Mouse (Mus musculus): ENCODE results near the gene Gm527. TPM values are rescaled to one million over a fixed set of nuclear protein-coding genes. Genes with fewer than 3 reads are reported as not detected.

Gm527 gene
- polyA plus RNA-seq (2014; fragmentation: Nextera tagmentation; extraction: Ambion mirVana), result 2.8 and 3.2 TPM in 2 replicates

DNA sequence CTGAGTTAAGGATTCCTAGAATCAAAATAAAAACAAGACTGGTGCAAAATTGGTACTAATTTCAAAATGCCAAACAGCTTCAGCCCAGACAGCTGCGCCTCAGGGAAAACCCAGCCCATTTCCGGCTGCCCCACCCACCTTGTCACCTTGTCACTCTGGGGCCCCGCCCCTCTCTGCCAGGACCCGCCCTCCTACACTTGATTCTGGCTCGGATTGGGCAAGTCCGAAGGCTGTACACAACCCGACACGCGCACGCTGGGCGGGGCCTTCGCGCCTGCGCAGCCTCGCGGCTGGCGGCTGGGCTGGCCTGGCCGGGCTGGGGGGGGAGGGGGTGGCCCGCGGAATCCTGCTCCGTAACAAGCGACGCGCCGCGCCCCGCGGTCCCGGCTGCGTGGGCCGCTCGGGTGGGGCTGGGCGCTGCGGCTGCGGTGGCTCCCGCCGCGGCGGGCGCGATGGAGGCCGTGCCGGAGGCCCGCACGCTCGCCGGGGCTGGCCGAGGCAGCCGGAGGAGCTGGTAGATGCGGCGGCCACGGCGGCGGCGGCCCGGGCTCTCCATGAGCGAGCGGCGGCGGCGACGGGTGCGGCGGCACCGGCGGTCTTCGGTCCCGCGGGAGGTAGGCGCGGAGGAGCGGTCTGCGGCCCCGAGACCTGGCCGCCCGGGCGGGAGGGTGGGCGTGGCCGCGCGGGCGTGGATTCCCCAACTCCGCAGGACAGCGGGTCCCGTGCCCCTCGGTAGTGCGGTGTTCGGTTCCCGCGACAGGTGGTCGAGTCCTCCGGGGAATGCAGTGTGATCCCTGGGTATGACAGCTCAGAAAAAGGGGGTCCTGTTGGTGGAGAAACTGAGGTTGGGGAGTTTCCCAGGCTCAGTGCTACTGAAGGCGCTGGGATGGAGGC lies at the start of gene Gm527:
TSS of gene Gm527 (plus strand) at position 329 of the 894 bp plus-strand sequence.
- H3K4me2 ChIP-seq (ENCODE audit: low read depth, low read length), result peak within 1 kb of the TSS; percentile 78
- H3K36me3 ChIP-seq (replicated peaks; ENCODE audit: control insufficient read depth, insufficient read depth, low read depth, low read length), result no peaks in the 10 kb centered on the region
- peak; percentile 96 for DNase-seq (ENCODE audit: low spot score)
- peak within 1 kb of the TSS; percentile 74 for H3K4me3 ChIP-seq (ENCODE audit: low read depth, low read length)
- H3K9me3 ChIP-seq (replicated peaks; ENCODE audit: control insufficient read depth, low read length), result no peaks in the 10 kb centered on the region
- peak; percentile 100 for ATAC-seq (replicated peaks; ENCODE audit: insufficient number of reproducible peaks, low FRiP score, low TSS enrichment, low read depth)
- under 1% methylated on average over 75 of the region's 93 CpGs for WGBS
- no peaks in the 10 kb centered on the region for H3K27me3 ChIP-seq (ENCODE audit: control insufficient read depth, insufficient read depth, low read length)
- no peaks in the 10 kb centered on the region for H3K4me1 ChIP-seq (ENCODE audit: control insufficient read depth, insufficient read depth, low read length)
- H3K9ac ChIP-seq (replicated peaks; ENCODE audit: low read length), result peak within 1 kb of the TSS; percentile 68
- H3K27ac ChIP-seq (replicated peaks; ENCODE audit: low read depth, low read length), result peak within 1 kb of the TSS; percentile 35; the same call in 1 of the 2 replicates

GRCm38 (mm10) chr12:64871103-64871502 lies 46.6 kb upstream of the Gm527 start:
- ATAC-seq (replicated peaks; ENCODE audit: insufficient number of reproducible peaks, low FRiP score, low TSS enrichment, low read depth) (no peak), DNase-seq (ENCODE audit: low spot score) (no peak)
- Histone ChIP-seq H3K9ac (replicated peaks; ENCODE audit: low read length) (no peak overlapping the region), H3K27me3 (ENCODE audit: control insufficient read depth, insufficient read depth, low read length) (no peaks in the 10 kb centered on the region), H3K4me3 (ENCODE audit: low read depth, low read length) (no peak overlapping the region), H3K4me1 (ENCODE audit: control insufficient read depth, insufficient read depth, low read length) (no peaks in the 10 kb centered on the region), H3K4me2 (ENCODE audit: low read depth, low read length) (no peak overlapping the region), H3K9me3 (replicated peaks; ENCODE audit: control insufficient read depth, low read length) (no peaks in the 10 kb centered on the region), H3K36me3 (replicated peaks; ENCODE audit: control insufficient read depth, insufficient read depth, low read depth, low read length) (no peaks in the 10 kb centered on the region), H3K27ac (replicated peaks; ENCODE audit: low read depth, low read length) (no peak overlapping the region)
- WGBS, result 50% methylated on average over 4 of the region's 4 CpGs

GRCm38 (mm10) chr12:64897060-64897730 lies 20.5 kb upstream of the Gm527 start:
- H3K36me3 ChIP-seq (replicated peaks; ENCODE audit: control insufficient read depth, insufficient read depth, low read depth, low read length), result no peaks in the 10 kb centered on the region
- no peaks in the 10 kb centered on the region for H3K27me3 ChIP-seq (ENCODE audit: control insufficient read depth, insufficient read depth, low read length)
- 43% methylated on average over 4 of the region's 4 CpGs for WGBS
- H3K4me1 ChIP-seq (ENCODE audit: control insufficient read depth, insufficient read depth, low read length), result no peaks in the 10 kb centered on the region
- no peaks in the 10 kb centered on the region for H3K9me3 ChIP-seq (replicated peaks; ENCODE audit: control insufficient read depth, low read length)
- no peak for ATAC-seq (replicated peaks; ENCODE audit: insufficient number of reproducible peaks, low FRiP score, low TSS enrichment, low read depth)
- H3K27ac ChIP-seq (replicated peaks; ENCODE audit: low read depth, low read length), result no peak overlapping the region
- DNase-seq (ENCODE audit: low spot score), result peak; percentile 75
- H3K4me3 ChIP-seq (ENCODE audit: low read depth, low read length), result no peak overlapping the region
- no peak overlapping the region for H3K4me2 ChIP-seq (ENCODE audit: low read depth, low read length)
- no peak overlapping the region for H3K9ac ChIP-seq (replicated peaks; ENCODE audit: low read length)

DNA sequence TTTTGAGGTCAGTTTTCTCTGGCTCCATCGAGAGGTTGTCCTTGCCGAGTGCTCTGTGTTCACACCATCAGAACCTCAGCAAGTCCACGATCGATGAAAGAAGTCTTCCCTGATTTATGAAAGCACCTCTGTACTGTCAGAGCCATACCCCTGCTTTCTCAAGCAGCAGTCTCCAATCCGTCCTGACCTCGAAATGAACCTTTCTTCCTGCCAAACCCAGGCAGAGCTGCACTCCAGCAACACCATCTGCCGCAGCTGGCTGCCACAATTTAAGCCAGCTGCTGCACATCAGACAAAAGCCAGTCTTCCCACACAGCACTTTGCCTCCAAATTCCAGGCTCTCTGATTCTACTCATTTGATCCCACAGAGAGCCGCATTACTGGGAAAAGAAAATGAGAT lies 15.2 kb upstream of the Gm527 start:
- ATAC-seq (replicated peaks; ENCODE audit: insufficient number of reproducible peaks, low FRiP score, low TSS enrichment, low read depth) (peak; percentile 89), DNase-seq (ENCODE audit: low spot score) (peak; percentile 84)
- Histone ChIP-seq H3K9me3 (replicated peaks; ENCODE audit: control insufficient read depth, low read length) (no peaks in the 10 kb centered on the region), H3K4me2 (ENCODE audit: low read depth, low read length) (no peak overlapping the region), H3K4me1 (ENCODE audit: control insufficient read depth, insufficient read depth, low read length) (no peaks in the 10 kb centered on the region), H3K4me3 (ENCODE audit: low read depth, low read length) (no peak overlapping the region), H3K27ac (replicated peaks; ENCODE audit: low read depth, low read length) (no peak overlapping the region), H3K27me3 (ENCODE audit: control insufficient read depth, insufficient read depth, low read length) (no peaks in the 10 kb centered on the region), H3K36me3 (replicated peaks; ENCODE audit: control insufficient read depth, insufficient read depth, low read depth, low read length) (no peaks in the 10 kb centered on the region), H3K9ac (replicated peaks; ENCODE audit: low read length) (no peak overlapping the region)
- WGBS, result 19% methylated on average over 8 of the region's 8 CpGs

- Histone ChIP-seq H3K4me1 (ENCODE audit: control insufficient read depth, insufficient read depth, low read length) (no peaks in the 10 kb centered on the region), H3K9me3 (replicated peaks; ENCODE audit: control insufficient read depth, low read length) (no peaks in the 10 kb centered on the region), H3K4me3 (ENCODE audit: low read depth, low read length) (no peak overlapping the region), H3K27ac (replicated peaks; ENCODE audit: low read depth, low read length) (no peak overlapping the region), H3K4me2 (ENCODE audit: low read depth, low read length) (no peak overlapping the region), H3K36me3 (replicated peaks; ENCODE audit: control insufficient read depth, insufficient read depth, low read depth, low read length) (no peaks in the 10 kb centered on the region), H3K27me3 (ENCODE audit: control insufficient read depth, insufficient read depth, low read length) (no peaks in the 10 kb centered on the region), H3K9ac (replicated peaks; ENCODE audit: low read length) (no peak overlapping the region)
- no peak for DNase-seq (ENCODE audit: low spot score)
- WGBS, result 44% methylated on average over 8 of the region's 8 CpGs
- no peak for ATAC-seq (replicated peaks; ENCODE audit: insufficient number of reproducible peaks, low FRiP score, low TSS enrichment, low read depth)
These were observed 14.5 kb upstream of the Gm527 start for GRCm38 (mm10) chr12:64903186-64903585.

DNA sequence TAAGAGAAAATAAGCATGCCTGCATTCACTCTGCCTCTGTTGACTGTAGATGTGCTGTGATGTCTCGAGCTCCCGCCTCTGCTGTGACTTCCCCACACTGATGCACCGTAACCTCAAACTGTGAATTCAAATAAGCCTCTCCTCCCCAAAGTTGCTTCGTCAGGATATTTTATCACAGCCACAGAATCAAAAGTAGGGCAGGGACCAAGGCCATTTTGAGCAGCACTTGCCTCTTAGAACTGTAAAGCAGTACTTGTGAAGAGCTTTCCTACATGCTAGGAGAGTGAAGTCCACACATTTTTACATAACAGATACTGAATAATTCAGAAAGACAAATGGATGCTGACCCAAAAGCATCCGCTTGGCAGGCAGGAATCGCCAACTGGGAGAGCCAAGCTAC lies 4.7 kb upstream of the Gm527 start:
- H3K9me3 ChIP-seq (replicated peaks; ENCODE audit: control insufficient read depth, low read length), result no peaks in the 10 kb centered on the region
- no peaks in the 10 kb centered on the region for H3K27me3 ChIP-seq (ENCODE audit: control insufficient read depth, insufficient read depth, low read length)

DNA sequence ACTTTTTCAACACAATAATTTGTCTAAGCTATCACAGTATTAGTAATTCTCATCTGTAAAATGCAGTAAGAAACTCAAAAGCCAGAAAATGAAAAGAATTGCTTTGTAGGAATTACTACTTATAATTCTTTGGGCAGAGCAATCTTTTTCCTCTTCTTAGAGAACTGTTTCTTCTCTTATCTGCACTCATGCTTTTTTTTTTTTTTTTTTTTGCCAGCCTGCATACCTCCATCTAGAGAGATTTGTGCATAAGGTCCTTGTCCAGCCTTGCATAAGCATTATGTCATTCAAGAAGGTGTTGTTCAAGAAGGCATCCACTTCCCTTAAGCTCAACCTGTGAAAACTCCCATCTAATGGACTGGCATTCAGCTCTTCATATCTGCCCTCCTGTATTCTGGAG lies 971 bp upstream of the Gm527 start:
- H3K36me3 ChIP-seq (replicated peaks; ENCODE audit: control insufficient read depth, insufficient read depth, low read depth, low read length), result no peaks in the 10 kb centered on the region
- no peak overlapping the region for H3K4me2 ChIP-seq (ENCODE audit: low read depth, low read length)
- H3K9me3 ChIP-seq (replicated peaks; ENCODE audit: control insufficient read depth, low read length), result no peaks in the 10 kb centered on the region
- ATAC-seq (replicated peaks; ENCODE audit: insufficient number of reproducible peaks, low FRiP score, low TSS enrichment, low read depth) (no peak), DNase-seq (ENCODE audit: low spot score) (no peak)
- H3K4me1 ChIP-seq (ENCODE audit: control insufficient read depth, insufficient read depth, low read length), result no peaks in the 10 kb centered on the region
- no peak overlapping the region for H3K9ac ChIP-seq (replicated peaks; ENCODE audit: low read length)
- H3K4me3 ChIP-seq (ENCODE audit: low read depth, low read length), result no peak overlapping the region
- H3K27ac ChIP-seq (replicated peaks; ENCODE audit: low read depth, low read length), result no peak overlapping the region
- no peaks in the 10 kb centered on the region for H3K27me3 ChIP-seq (ENCODE audit: control insufficient read depth, insufficient read depth, low read length)

More for the DNA sequence above, 4.7 kb upstream of the Gm527 start:
- DNase-seq (ENCODE audit: low spot score) (no peak), ATAC-seq (replicated peaks; ENCODE audit: insufficient number of reproducible peaks, low FRiP score, low TSS enrichment, low read depth) (no peak)
- no peak overlapping the region for H3K4me2 ChIP-seq (ENCODE audit: low read depth, low read length)
- no peak overlapping the region for H3K9ac ChIP-seq (replicated peaks; ENCODE audit: low read length)
- H3K27ac ChIP-seq (replicated peaks; ENCODE audit: low read depth, low read length), result no peak overlapping the region
- H3K4me3 ChIP-seq (ENCODE audit: low read depth, low read length), result no peak overlapping the region
- H3K4me1 ChIP-seq (ENCODE audit: control insufficient read depth, insufficient read depth, low read length), result no peaks in the 10 kb centered on the region
- WGBS, result 69% methylated on average over 6 of the region's 6 CpGs
- no peaks in the 10 kb centered on the region for H3K36me3 ChIP-seq (replicated peaks; ENCODE audit: control insufficient read depth, insufficient read depth, low read depth, low read length)

GRCm38 (mm10) chr12:64937493-64937892 lies 19.8 kb downstream of the Gm527 start:
- no peaks in the 10 kb centered on the region for H3K4me1 ChIP-seq (ENCODE audit: control insufficient read depth, insufficient read depth, low read length)
- H3K36me3 ChIP-seq (replicated peaks; ENCODE audit: control insufficient read depth, insufficient read depth, low read depth, low read length), result no peaks in the 10 kb centered on the region
- no peak overlapping the region for H3K4me2 ChIP-seq (ENCODE audit: low read depth, low read length)
- WGBS, result 89% methylated on average over 2 of the region's 2 CpGs
- no peaks in the 10 kb centered on the region for H3K9me3 ChIP-seq (replicated peaks; ENCODE audit: control insufficient read depth, low read length)
- H3K4me3 ChIP-seq (ENCODE audit: low read depth, low read length), result no peak overlapping the region
- ATAC-seq (replicated peaks; ENCODE audit: insufficient number of reproducible peaks, low FRiP score, low TSS enrichment, low read depth) (no peak), DNase-seq (ENCODE audit: low spot score) (no peak)
- no peak overlapping the region for H3K27ac ChIP-seq (replicated peaks; ENCODE audit: low read depth, low read length)
- no peaks in the 10 kb centered on the region for H3K27me3 ChIP-seq (ENCODE audit: control insufficient read depth, insufficient read depth, low read length)
- no peak overlapping the region for H3K9ac ChIP-seq (replicated peaks; ENCODE audit: low read length)

Measured in embryonic facial prominence, embryonic 11.5 days (tissue).